Mouse (Mus musculus) forebrain, embryonic 12.5 days (tissue): ENCODE data around the gene Dip2a. TPM values are rescaled to one million over a fixed set of nuclear protein-coding genes. Genes with fewer than 3 reads are reported as not detected.

Experiments
- ATAC-seq: fragments of 200-750 bp; cut with Nextera tagmentation; 2 replicates; pipeline ENCODE4 v1.8.0; 2017; ENCODE audit warnings: moderate TSS enrichment; ENCODE audit not compliant: low FRiP score
- H3K27ac ChIP-seq: fragments of 300-500 bp; sonication (generic); 2 replicates; pipeline ENCODE4 v1.5.1; 2016; ENCODE audit warnings: mild to moderate bottlenecking
- H3K27me3 ChIP-seq: fragments of 300-500 bp; sonication (generic); 2 replicates; pipeline ENCODE4 v1.6.1; 2016; ENCODE audit warnings: mild to moderate bottlenecking
- H3K36me3 ChIP-seq: fragments of 300-500 bp; sonication (generic); replicated peaks from 2 replicates; pipeline ENCODE4 v1.6.1; 2016; ENCODE audit warnings: mild to moderate bottlenecking
- H3K4me1 ChIP-seq: fragments of 300-500 bp; sonication (generic); 2 replicates; pipeline ENCODE4 v1.6.1; 2016
- H3K4me2 ChIP-seq: fragments of 300-500 bp; sonication (generic); 2 replicates; pipeline ENCODE4 v1.6.1; 2016; ENCODE audit warnings: mild to moderate bottlenecking, moderate library complexity
- H3K4me3 ChIP-seq: fragments of 300-500 bp; sonication (generic); replicated peaks from 2 replicates; pipeline ENCODE4 v1.5.1; 2016; ENCODE audit warnings: mild to moderate bottlenecking
- H3K9ac ChIP-seq: fragments of 300-500 bp; sonication (generic); 2 replicates; pipeline ENCODE4 v1.6.1; 2016; ENCODE audit warnings: mild to moderate bottlenecking
- H3K9me3 ChIP-seq: fragments of 300-500 bp; sonication (generic); 2 replicates; pipeline ENCODE4 v1.6.1; 2016
- WGBS: fragments of 180-500 bp; shearing (Covaris S2); methylation state at CpG from one replicate; pipeline ENCODE4 v1.1.7; 2016; 5-methylcytosine and 5-hydroxymethylcytosine counted together
- polyA plus RNA-seq: library from polyadenylated mRNA; unstranded; fragments of >200 nt; fragmentation: Nextera tagmentation; extraction: Ambion mirVana; gene quantifications from 2 replicates; pipeline ENCODE4 v1.2.1, GENCODE M21; 2016

Gene Dip2a
- 11.1 and 11.8 TPM in 2 replicates for polyA plus RNA-seq

DNA sequence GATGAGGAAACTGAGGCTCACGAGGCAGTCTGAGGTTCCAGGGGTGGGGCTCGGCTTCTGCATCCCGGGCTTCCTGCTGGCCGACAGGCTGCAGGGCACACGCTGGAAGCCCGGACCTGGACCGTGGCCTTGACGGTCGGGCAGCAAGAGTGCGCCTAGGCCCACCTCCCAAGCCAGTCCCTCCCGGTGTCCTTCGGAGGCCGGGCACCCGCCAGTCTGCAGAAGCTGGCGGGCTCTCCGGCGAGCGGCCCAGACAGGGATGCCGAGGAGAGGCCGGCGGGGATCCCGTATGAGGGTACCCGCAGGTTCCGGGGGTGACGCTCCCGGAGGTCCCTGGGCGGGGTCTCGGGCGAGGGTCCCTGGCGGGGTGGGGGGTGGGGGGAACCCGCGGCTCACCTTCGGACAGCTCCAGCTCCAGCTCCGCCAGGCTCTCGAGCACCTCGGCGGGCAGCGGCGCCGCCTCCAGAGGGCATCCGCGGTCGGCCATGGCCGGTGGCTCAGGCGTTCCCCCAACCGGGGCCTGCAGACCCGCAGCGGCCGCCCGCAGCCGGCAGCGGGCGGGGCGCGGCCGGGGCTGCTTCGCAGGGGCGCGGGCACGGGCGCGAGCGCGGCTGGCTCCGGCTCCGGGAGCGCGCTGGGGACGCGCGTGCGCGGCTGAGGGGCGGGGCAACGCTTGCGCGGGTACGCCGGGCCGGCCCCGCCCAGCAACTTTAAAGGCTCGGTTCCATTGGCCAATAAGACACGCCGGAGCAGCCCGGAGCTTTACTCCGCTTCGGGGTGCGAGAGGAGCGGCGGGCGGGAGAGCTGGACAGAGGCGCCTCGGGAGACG, at the start of gene Dip2a:
Gene Dip2a, minus strand, starts transcription at position 581 of the 829 bp plus-strand sequence.
- ATAC-seq = peak; percentile 96
- WGBS = under 1% methylated on average over 87 of the region's 94 CpGs
- Histone ChIP-seq H3K4me2 (peak within 1 kb of the TSS; percentile 75), H3K9ac (peak within 1 kb of the TSS; percentile 91), H3K27ac (peak within 1 kb of the TSS; percentile 88), H3K4me3 (peak within 1 kb of the TSS; percentile 85), H3K4me1 (peaks cover 23% of the 10 kb centered on the region), H3K36me3 (peaks cover 7% of the 10 kb centered on the region), H3K27me3 (peaks cover 3% of the 10 kb centered on the region; the same call in 1 of the 2 replicates), H3K9me3 (no peaks in the 10 kb centered on the region)

- ATAC-seq = no peak
- Histone ChIP-seq H3K27ac (no peak overlapping the region), H3K27me3 (no peaks in the 10 kb centered on the region), H3K9me3 (no peaks in the 10 kb centered on the region), H3K4me1 (no peaks in the 10 kb centered on the region), H3K4me3 (no peak overlapping the region), H3K4me2 (no peak overlapping the region), H3K9ac (no peak overlapping the region), H3K36me3 (peaks cover 59% of the 10 kb centered on the region)
- WGBS = 95% methylated on average over 12 of the region's 12 CpGs
These were observed 47.5 kb upstream of the Dip2a start for GRCm38 (mm10) chr10:76392596-76392995.

GRCm38 (mm10) chr10:76391786-76392185, 46.7 kb upstream of the Dip2a start:
- Histone ChIP-seq H3K4me2 (no peak overlapping the region), H3K27ac (no peak overlapping the region), H3K4me3 (no peak overlapping the region), H3K9ac (no peak overlapping the region), H3K36me3 (peaks cover 60% of the 10 kb centered on the region), H3K4me1 (no peaks in the 10 kb centered on the region), H3K9me3 (no peaks in the 10 kb centered on the region), H3K27me3 (no peaks in the 10 kb centered on the region)
- ATAC-seq = no peak
- 84% methylated on average over 9 of the region's 9 CpGs for WGBS

DNA sequence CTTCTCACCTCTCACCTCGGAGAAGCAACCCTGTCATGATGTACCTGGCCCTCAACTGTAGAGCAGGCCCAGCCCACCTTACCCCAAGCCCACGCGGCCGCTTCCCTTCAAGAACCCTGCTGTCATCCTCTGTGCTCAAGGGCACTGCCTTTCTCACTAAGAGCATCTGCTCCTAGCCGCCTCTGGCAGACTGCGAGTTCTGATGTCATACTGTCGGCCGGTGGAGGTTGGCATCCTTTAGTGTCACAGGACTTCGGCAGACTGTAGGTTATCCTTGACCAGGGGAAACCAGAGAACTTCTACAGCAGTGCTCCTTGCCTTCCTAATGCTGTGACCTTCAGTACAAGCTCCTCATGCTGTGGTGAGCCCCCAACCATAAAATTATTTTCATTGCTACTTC, 46.1 kb upstream of the Dip2a start:
- Histone ChIP-seq H3K27ac (no peak overlapping the region), H3K9me3 (no peaks in the 10 kb centered on the region), H3K4me2 (no peak overlapping the region), H3K4me3 (no peak overlapping the region), H3K36me3 (peaks cover 61% of the 10 kb centered on the region), H3K9ac (no peak overlapping the region), H3K27me3 (no peaks in the 10 kb centered on the region), H3K4me1 (no peaks in the 10 kb centered on the region)
- 97% methylated on average over 9 of the region's 9 CpGs for WGBS
- ATAC-seq = no peak

- H3K36me3 ChIP-seq = peaks cover 79% of the 10 kb centered on the region
- 94% methylated on average over 18 of the region's 18 CpGs for WGBS
- no peak for ATAC-seq
These were observed 29.9 kb upstream of the Dip2a start for GRCm38 (mm10) chr10:76374981-76375380.

GRCm38 (mm10) chr10:76371736-76372135, 26.6 kb upstream of the Dip2a start:
- Histone ChIP-seq H3K27me3 (no peaks in the 10 kb centered on the region), H3K36me3 (peaks cover 74% of the 10 kb centered on the region), H3K9me3 (no peaks in the 10 kb centered on the region), H3K9ac (no peak overlapping the region), H3K4me3 (no peak overlapping the region), H3K27ac (no peak overlapping the region), H3K4me2 (no peak overlapping the region), H3K4me1 (no peaks in the 10 kb centered on the region)
- 83% methylated on average over 3 of the region's 3 CpGs for WGBS
- ATAC-seq = no peak

More at GRCm38 (mm10) chr10:76374981-76375380, 29.9 kb upstream of the Dip2a start:
- no peak overlapping the region for H3K27ac ChIP-seq
- no peak overlapping the region for H3K4me2 ChIP-seq
- no peak overlapping the region for H3K9ac ChIP-seq
- H3K4me1 ChIP-seq = no peaks in the 10 kb centered on the region
- no peak overlapping the region for H3K4me3 ChIP-seq
- H3K27me3 ChIP-seq = no peaks in the 10 kb centered on the region
- no peaks in the 10 kb centered on the region for H3K9me3 ChIP-seq

DNA sequence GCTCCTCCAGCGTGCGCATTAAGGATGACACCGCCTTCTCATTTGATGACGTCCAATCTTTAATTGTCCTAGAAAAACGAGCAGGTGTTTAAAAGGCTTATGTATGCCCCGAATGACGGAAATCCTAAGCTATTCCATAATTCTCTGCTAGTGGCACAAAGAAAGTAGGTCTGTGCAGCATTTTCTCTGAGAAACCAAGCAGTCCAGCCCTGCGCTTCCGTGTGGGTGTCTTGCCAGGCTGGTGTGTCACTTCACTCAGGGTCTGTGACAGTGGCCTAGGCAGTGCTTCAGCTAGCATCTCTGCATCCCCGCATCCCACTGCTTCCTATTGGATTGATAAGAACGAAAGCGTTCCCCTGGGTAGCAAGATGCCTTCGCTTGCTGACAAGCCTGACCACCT, 23.7 kb upstream of the Dip2a start:
- no peak overlapping the region for H3K4me3 ChIP-seq
- H3K27me3 ChIP-seq = no peaks in the 10 kb centered on the region
- no peak overlapping the region for H3K4me2 ChIP-seq
- no peak for ATAC-seq
- no peak overlapping the region for H3K9ac ChIP-seq
- H3K27ac ChIP-seq = no peak overlapping the region
- H3K9me3 ChIP-seq = no peaks in the 10 kb centered on the region
- H3K36me3 ChIP-seq = peaks cover 63% of the 10 kb centered on the region
- no peaks in the 10 kb centered on the region for H3K4me1 ChIP-seq
- 93% methylated on average over 13 of the region's 13 CpGs for WGBS

DNA sequence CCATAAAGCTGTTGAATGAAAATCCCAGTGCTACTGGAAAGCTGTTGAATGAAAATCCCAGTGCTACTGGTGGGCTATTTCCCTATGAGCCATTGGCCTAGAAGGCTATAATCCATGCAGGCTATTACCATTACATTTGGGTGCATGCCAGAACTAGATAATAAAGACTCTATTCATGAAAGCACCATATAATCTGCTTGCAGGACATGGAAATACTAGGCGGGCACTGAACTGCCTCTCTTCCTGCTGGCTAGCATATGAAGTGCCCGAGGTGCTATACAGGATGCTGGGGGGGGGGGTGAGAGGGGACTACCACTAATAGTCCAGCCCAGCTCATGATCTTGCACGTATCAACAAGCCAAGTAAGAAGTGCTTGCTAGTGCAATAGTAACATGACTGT, 18.1 kb upstream of the Dip2a start:
- Histone ChIP-seq H3K4me3 (no peak overlapping the region), H3K27ac (no peak overlapping the region), H3K27me3 (no peaks in the 10 kb centered on the region), H3K9me3 (no peaks in the 10 kb centered on the region), H3K9ac (no peak overlapping the region), H3K36me3 (peaks cover 24% of the 10 kb centered on the region), H3K4me1 (peaks cover 5% of the 10 kb centered on the region), H3K4me2 (no peak overlapping the region)
- ATAC-seq = no peak
- 70% methylated on average over 3 of the region's 3 CpGs for WGBS

DNA sequence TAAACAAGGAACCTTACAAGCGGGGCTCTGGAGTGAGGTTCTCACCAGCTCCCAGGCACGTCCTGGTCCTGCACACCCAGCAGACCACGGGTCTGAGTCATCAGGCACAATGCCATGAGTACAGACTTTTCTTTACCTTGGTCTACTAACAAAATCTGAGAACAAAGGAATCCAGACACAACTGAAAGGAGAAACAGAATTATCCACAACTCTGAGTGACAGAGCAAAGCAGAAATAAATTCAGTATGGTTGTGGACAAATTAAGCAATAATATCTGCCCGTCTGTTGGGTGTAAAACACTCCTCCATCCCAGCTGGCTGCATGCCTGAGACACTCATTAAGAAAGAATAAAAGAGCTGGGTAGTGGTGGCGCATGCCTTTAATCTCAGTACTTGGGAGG, 13.4 kb upstream of the Dip2a start:
- no peak overlapping the region for H3K27ac ChIP-seq
- ATAC-seq = no peak
- WGBS = 74% methylated on average over 5 of the region's 5 CpGs
- H3K9ac ChIP-seq = no peak overlapping the region
- no peak overlapping the region for H3K4me3 ChIP-seq
- H3K36me3 ChIP-seq = peaks cover 45% of the 10 kb centered on the region
- H3K4me1 ChIP-seq = peaks cover 5% of the 10 kb centered on the region
- H3K9me3 ChIP-seq = no peaks in the 10 kb centered on the region
- H3K4me2 ChIP-seq = no peak overlapping the region
- H3K27me3 ChIP-seq = no peaks in the 10 kb centered on the region

DNA sequence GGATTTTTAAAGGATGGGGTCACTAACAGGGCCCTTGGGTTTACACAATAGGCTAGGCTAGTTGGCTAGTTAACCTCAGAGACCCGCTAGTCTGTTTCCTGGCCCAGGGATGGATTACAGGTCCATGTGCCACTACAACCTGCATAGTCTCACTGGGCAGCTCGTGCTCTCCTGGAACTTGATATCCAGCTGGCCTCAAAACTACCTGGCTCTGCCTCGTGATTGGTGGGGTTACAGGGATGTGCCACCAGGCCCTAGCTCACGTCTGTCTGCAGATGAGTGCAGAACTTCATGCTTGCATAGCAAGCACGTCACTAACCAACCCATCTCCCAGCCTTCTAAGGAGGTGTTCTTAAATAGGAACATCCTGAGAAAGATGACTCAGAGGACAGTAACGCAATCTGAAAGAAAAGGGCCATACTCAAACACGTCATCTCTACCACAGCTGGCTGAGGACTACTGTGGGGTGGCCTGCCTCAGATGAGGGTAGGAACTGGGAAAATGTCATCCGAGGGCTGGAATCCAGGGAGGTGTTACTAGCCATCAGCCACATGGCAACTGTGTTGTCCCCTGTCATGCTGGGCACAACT, 12.3 kb upstream of the Dip2a start:
- no peaks in the 10 kb centered on the region for H3K27me3 ChIP-seq
- H3K4me2 ChIP-seq = no peak overlapping the region
- ATAC-seq = no peak
- no peaks in the 10 kb centered on the region for H3K4me1 ChIP-seq
- no peak overlapping the region for H3K27ac ChIP-seq
- H3K36me3 ChIP-seq = peaks cover 56% of the 10 kb centered on the region
- WGBS = 91% methylated on average over 8 of the region's 8 CpGs
- no peak overlapping the region for H3K4me3 ChIP-seq
- H3K9me3 ChIP-seq = no peaks in the 10 kb centered on the region
- H3K9ac ChIP-seq = no peak overlapping the region

- Histone ChIP-seq H3K36me3 (peaks cover 78% of the 10 kb centered on the region), H3K27me3 (no peaks in the 10 kb centered on the region), H3K27ac (no peak overlapping the region), H3K9ac (no peak overlapping the region), H3K4me1 (no peaks in the 10 kb centered on the region), H3K4me3 (no peak overlapping the region), H3K9me3 (no peaks in the 10 kb centered on the region), H3K4me2 (no peak overlapping the region)
- ATAC-seq = no peak
- WGBS = 95% methylated on average over 12 of the region's 12 CpGs
These were observed 9.9 kb upstream of the Dip2a start for GRCm38 (mm10) chr10:76354974-76355373.

- Histone ChIP-seq H3K9ac (no peak overlapping the region), H3K36me3 (peaks cover 85% of the 10 kb centered on the region), H3K27ac (no peak overlapping the region), H3K4me3 (no peak overlapping the region), H3K9me3 (no peaks in the 10 kb centered on the region), H3K27me3 (no peaks in the 10 kb centered on the region), H3K4me1 (no peaks in the 10 kb centered on the region), H3K4me2 (no peak overlapping the region)
- ATAC-seq = no peak
- WGBS = 97% methylated on average over 12 of the region's 12 CpGs
These were observed 8.9 kb upstream of the Dip2a start for GRCm38 (mm10) chr10:76353986-76354385.

DNA sequence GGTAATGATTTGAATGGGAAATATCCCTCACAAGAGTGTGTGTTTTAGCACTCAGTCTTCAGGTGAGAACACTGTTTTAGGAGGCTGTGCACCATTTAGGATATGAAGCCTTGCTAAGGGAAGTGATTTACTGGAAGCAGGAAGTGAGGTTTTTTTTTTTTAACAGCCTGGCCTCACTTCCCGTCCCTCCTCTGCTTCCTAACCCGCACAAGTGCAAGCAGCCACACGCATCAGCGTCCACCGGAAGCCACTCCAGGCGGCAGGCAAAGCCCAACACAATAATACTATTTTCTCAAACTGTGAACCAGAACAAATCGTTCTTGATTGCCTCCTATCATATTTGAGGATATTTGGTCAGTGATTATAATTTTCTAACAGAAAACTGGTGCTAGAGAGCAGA, 6.9 kb upstream of the Dip2a start:
- Histone ChIP-seq H3K27me3 (no peaks in the 10 kb centered on the region), H3K4me3 (no peak overlapping the region), H3K9me3 (no peaks in the 10 kb centered on the region), H3K4me2 (no peak overlapping the region), H3K27ac (no peak overlapping the region), H3K4me1 (no peaks in the 10 kb centered on the region), H3K36me3 (peaks cover 73% of the 10 kb centered on the region), H3K9ac (no peak overlapping the region)
- no peak for ATAC-seq
- 95% methylated on average over 7 of the region's 7 CpGs for WGBS
